Mouse (Mus musculus): ENCODE data around the gene Aqp7.

The Aqp7 gene

GRCm38 (mm10) chr4:41000271-41000670 is 47.7 kb downstream of the Aqp7 start:
- no peak for DNase-seq

- DNase-seq: no peak
Observed at GRCm38 (mm10) chr4:40997916-40998315, 50.0 kb downstream of the Aqp7 start.

GRCm38 (mm10) chr4:40996302-40996701 is 51.6 kb downstream of the Aqp7 start:
- DNase-seq: no peak

- no peak for DNase-seq
Observed at GRCm38 (mm10) chr4:40989633-40990032, 58.3 kb downstream of the Aqp7 start.

- no peak for DNase-seq
Observed at GRCm38 (mm10) chr4:40983686-40984085, 64.3 kb downstream of the Aqp7 start.

Data from cerebellum, adult 18-20 months (tissue).